Mouse (Mus musculus): Measurements from ENCODE around the gene Gna14. TPM values are rescaled to one million over a fixed set of nuclear protein-coding genes. Genes with fewer than 3 reads are reported as not detected.

Gene Gna14
- total and polyA plus RNA-seq, 3 experiments = not detected

- Histone ChIP-seq H3K4me3 (ENCODE audit: low read depth, low read length) (no peak overlapping the region), H3K9me3 (replicated peaks) (no peaks in the 10 kb centered on the region), H3K36me3 (replicated peaks) (no peaks in the 10 kb centered on the region), H3K4me1 (ENCODE audit: insufficient read depth, low read depth, low read length) (no peaks in the 10 kb centered on the region), H3K27me3 (ENCODE audit: insufficient read depth, low read length) (no peaks in the 10 kb centered on the region)
- DNase-seq (ENCODE audit: low spot score) (no peak), ATAC-seq (ENCODE audit: extremely low read depth, insufficient number of reproducible peaks, low FRiP score, poor library complexity, severe bottlenecking) (no peak)
- TF ChIP-seq POLR2AphosphoS5 (IDR thresholded peaks at IDR 0.05; ENCODE audit: insufficient replicate concordance, low read depth, low read length) (no peak), GATA1 (IDR thresholded peaks at IDR 0.05; ENCODE audit: borderline replicate concordance, low read length) (no peak), TAL1 (conservative IDR thresholded peaks at IDR 0.05; ENCODE audit: low read depth, low read length) (no peak), CTCF (IDR thresholded peaks at IDR 0.05; ENCODE audit: low read depth, low read length) (no peak), GATA2 (IDR thresholded peaks at IDR 0.05; ENCODE audit: borderline replicate concordance, low read depth, low read length) (no peak)
Observed at GRCm38 (mm10) chr19:16477314-16477946, 41.9 kb downstream of the Gna14 start.

- no peak overlapping the region for H3K4me3 ChIP-seq (ENCODE audit: low read depth, low read length)
- DNase-seq (ENCODE audit: low spot score) = no peak
- ATAC-seq (ENCODE audit: extremely low read depth, insufficient number of reproducible peaks, low FRiP score, poor library complexity, severe bottlenecking) = peak; percentile 54
Observed at GRCm38 (mm10) chr19:16478186-16478607, 42.6 kb downstream of the Gna14 start.

DNA sequence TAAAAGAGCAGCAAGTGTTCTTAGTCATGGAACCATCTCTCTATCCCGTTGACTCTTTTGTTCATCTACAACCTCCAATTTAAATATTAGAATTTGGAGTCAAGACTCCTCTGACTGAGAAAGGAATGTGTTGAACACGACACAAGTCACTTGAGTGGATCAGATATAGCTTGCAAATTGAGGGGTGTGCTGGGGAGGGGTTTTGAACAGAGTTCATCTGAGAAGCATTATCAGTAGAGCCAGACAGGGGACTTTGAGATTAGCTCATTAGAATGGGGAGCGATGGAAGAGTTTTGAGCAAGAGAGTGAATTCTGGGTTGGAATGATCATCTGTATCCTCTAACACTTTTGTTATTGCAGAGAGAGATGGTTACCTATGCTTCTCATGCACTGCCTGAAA, 46.5 kb downstream of the Gna14 start:
- no peaks in the 10 kb centered on the region for H3K9me3 ChIP-seq (replicated peaks)
- no peaks in the 10 kb centered on the region for H3K27me3 ChIP-seq (ENCODE audit: insufficient read depth, low read length)
- H3K4me1 ChIP-seq (ENCODE audit: insufficient read depth, low read depth, low read length) = no peaks in the 10 kb centered on the region
- TF ChIP-seq GATA1 (IDR thresholded peaks at IDR 0.05; ENCODE audit: borderline replicate concordance, low read length) = no peak
- TF ChIP-seq TAL1 (conservative IDR thresholded peaks at IDR 0.05; ENCODE audit: low read depth, low read length) = no peak
- no peak for TF ChIP-seq CTCF (IDR thresholded peaks at IDR 0.05; ENCODE audit: low read depth, low read length)
- TF ChIP-seq GATA2 (IDR thresholded peaks at IDR 0.05; ENCODE audit: borderline replicate concordance, low read depth, low read length) = no peak
- no peak for TF ChIP-seq POLR2AphosphoS5 (IDR thresholded peaks at IDR 0.05; ENCODE audit: insufficient replicate concordance, low read depth, low read length)
- DNase-seq (ENCODE audit: low spot score) = no peak
- H3K4me3 ChIP-seq (ENCODE audit: low read depth, low read length) = no peak overlapping the region
- no peaks in the 10 kb centered on the region for H3K36me3 ChIP-seq (replicated peaks)
- no peak for ATAC-seq (ENCODE audit: extremely low read depth, insufficient number of reproducible peaks, low FRiP score, poor library complexity, severe bottlenecking)

More at GRCm38 (mm10) chr19:16478186-16478607, 42.6 kb downstream of the Gna14 start:
- no peaks in the 10 kb centered on the region for H3K9me3 ChIP-seq (replicated peaks)
- no peaks in the 10 kb centered on the region for H3K36me3 ChIP-seq (replicated peaks)
- no peaks in the 10 kb centered on the region for H3K4me1 ChIP-seq (ENCODE audit: insufficient read depth, low read depth, low read length)
- H3K27me3 ChIP-seq (ENCODE audit: insufficient read depth, low read length) = no peaks in the 10 kb centered on the region
- TF ChIP-seq GATA1 (IDR thresholded peaks at IDR 0.05; ENCODE audit: borderline replicate concordance, low read length) (no peak), POLR2AphosphoS5 (IDR thresholded peaks at IDR 0.05; ENCODE audit: insufficient replicate concordance, low read depth, low read length) (no peak), GATA2 (IDR thresholded peaks at IDR 0.05; ENCODE audit: borderline replicate concordance, low read depth, low read length) (no peak), CTCF (IDR thresholded peaks at IDR 0.05; ENCODE audit: low read depth, low read length) (no peak), TAL1 (conservative IDR thresholded peaks at IDR 0.05; ENCODE audit: low read depth, low read length) (no peak)

DNA sequence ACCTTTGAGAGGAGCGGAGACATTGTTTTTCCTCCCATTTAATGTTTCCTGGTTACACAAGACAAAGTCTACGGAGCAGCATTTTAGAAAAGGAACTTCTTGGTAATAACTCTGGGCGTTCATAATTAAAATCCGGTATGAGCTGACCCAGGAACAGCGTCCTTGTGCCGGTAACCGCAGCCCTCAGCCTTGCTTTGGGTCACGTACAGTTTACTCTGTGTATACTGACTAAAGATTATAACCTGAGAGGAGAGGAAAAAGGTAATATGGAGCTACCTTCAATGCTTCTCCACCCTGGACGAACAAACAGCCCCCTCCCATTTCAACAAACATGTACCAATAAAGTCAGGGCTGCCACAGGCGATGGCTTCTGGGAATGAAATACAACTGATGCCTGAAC, 48.7 kb downstream of the Gna14 start:
- Histone ChIP-seq H3K4me1 (ENCODE audit: insufficient read depth, low read depth, low read length) (no peaks in the 10 kb centered on the region), H3K27me3 (ENCODE audit: insufficient read depth, low read length) (no peaks in the 10 kb centered on the region), H3K36me3 (replicated peaks) (no peaks in the 10 kb centered on the region), H3K9me3 (replicated peaks) (no peaks in the 10 kb centered on the region), H3K4me3 (ENCODE audit: low read depth, low read length) (no peak overlapping the region)
- TF ChIP-seq TAL1 (conservative IDR thresholded peaks at IDR 0.05; ENCODE audit: low read depth, low read length) (no peak), GATA1 (IDR thresholded peaks at IDR 0.05; ENCODE audit: borderline replicate concordance, low read length) (no peak), POLR2AphosphoS5 (IDR thresholded peaks at IDR 0.05; ENCODE audit: insufficient replicate concordance, low read depth, low read length) (no peak), GATA2 (IDR thresholded peaks at IDR 0.05; ENCODE audit: borderline replicate concordance, low read depth, low read length) (no peak), CTCF (IDR thresholded peaks at IDR 0.05; ENCODE audit: low read depth, low read length) (no peak)
- DNase-seq (ENCODE audit: low spot score) = no peak
- no peak for ATAC-seq (ENCODE audit: extremely low read depth, insufficient number of reproducible peaks, low FRiP score, poor library complexity, severe bottlenecking)

- no peak for DNase-seq (ENCODE audit: low spot score)
- Histone ChIP-seq H3K4me3 (ENCODE audit: low read depth, low read length) (no peak overlapping the region), H3K36me3 (replicated peaks) (no peaks in the 10 kb centered on the region), H3K9me3 (replicated peaks) (no peaks in the 10 kb centered on the region), H3K27me3 (ENCODE audit: insufficient read depth, low read length) (no peaks in the 10 kb centered on the region), H3K4me1 (ENCODE audit: insufficient read depth, low read depth, low read length) (no peaks in the 10 kb centered on the region)
- TF ChIP-seq GATA1 (IDR thresholded peaks at IDR 0.05; ENCODE audit: borderline replicate concordance, low read length) (no peak), GATA2 (IDR thresholded peaks at IDR 0.05; ENCODE audit: borderline replicate concordance, low read depth, low read length) (no peak), POLR2AphosphoS5 (IDR thresholded peaks at IDR 0.05; ENCODE audit: insufficient replicate concordance, low read depth, low read length) (no peak), CTCF (IDR thresholded peaks at IDR 0.05; ENCODE audit: low read depth, low read length) (no peak), TAL1 (conservative IDR thresholded peaks at IDR 0.05; ENCODE audit: low read depth, low read length) (no peak)
- no peak for ATAC-seq (ENCODE audit: extremely low read depth, insufficient number of reproducible peaks, low FRiP score, poor library complexity, severe bottlenecking)
Observed at GRCm38 (mm10) chr19:16484671-16485070, 49.1 kb downstream of the Gna14 start.

DNA sequence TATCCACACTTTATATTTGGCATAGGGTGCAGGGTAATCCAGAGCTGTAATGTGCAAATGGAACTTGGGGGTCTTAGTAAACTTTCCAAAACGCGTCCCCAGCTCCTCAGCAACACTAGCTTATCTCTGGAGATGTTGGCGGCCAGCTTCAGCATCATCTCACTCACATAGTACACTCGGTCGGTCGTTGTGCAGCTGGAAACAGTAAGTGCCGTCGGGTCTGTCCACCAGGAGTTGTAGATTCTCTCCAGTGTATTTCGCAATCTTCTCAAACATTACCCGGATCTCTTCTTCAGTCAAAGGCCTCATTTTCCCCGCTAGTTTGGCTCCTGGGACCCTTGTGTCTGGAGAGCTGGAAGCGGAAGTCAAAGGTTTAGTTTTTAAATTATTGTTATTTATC, 55.2 kb downstream of the Gna14 start:
- Histone ChIP-seq H3K27me3 (ENCODE audit: insufficient read depth, low read length) (0 out of 2 replicates have a peak, but pooled peaks cover 2% of the 10 kb centered on the region), H3K4me1 (ENCODE audit: insufficient read depth, low read depth, low read length) (no peaks in the 10 kb centered on the region), H3K4me3 (ENCODE audit: low read depth, low read length) (no peak overlapping the region), H3K9me3 (replicated peaks) (no peaks in the 10 kb centered on the region), H3K36me3 (replicated peaks) (no peaks in the 10 kb centered on the region)
- DNase-seq (ENCODE audit: low spot score) = no peak
- TF ChIP-seq GATA1 (IDR thresholded peaks at IDR 0.05; ENCODE audit: borderline replicate concordance, low read length) (no peak), GATA2 (IDR thresholded peaks at IDR 0.05; ENCODE audit: borderline replicate concordance, low read depth, low read length) (no peak), POLR2AphosphoS5 (IDR thresholded peaks at IDR 0.05; ENCODE audit: insufficient replicate concordance, low read depth, low read length) (no peak), TAL1 (conservative IDR thresholded peaks at IDR 0.05; ENCODE audit: low read depth, low read length) (no peak), CTCF (IDR thresholded peaks at IDR 0.05; ENCODE audit: low read depth, low read length) (no peak)
- no peak for ATAC-seq (ENCODE audit: extremely low read depth, insufficient number of reproducible peaks, low FRiP score, poor library complexity, severe bottlenecking)

All from G1E (cell line).